Mouse (Mus musculus) ES-E14 (cell line): ENCODE results near the gene Klhl18.

Experiments used
- CHD2 ChIP-seq: IDR thresholded peaks from 2 replicates; pipeline ENCODE4 v1.6.1; 2014; ENCODE audit warnings: mild to moderate bottlenecking, low read depth, low read length, inconsistent platforms
- HCFC1 ChIP-seq: IDR thresholded peaks from 2 replicates; pipeline ENCODE4 v1.6.1; 2012; ENCODE audit warnings: low read length, inconsistent platforms, borderline replicate concordance; ENCODE audit not compliant: insufficient read depth
- MAFK ChIP-seq: IDR thresholded peaks from 2 replicates; pipeline ENCODE4 v1.6.1; 2014; ENCODE audit warnings: mild to moderate bottlenecking, low read depth, low read length, inconsistent platforms; ENCODE audit not compliant: insufficient read depth
- ZC3H11A ChIP-seq: IDR thresholded peaks from 2 replicates; pipeline ENCODE4 v1.6.1; 2012; ENCODE audit warnings: low read depth, mild to moderate bottlenecking, inconsistent platforms, low read length, borderline replicate concordance
- ZNF384 ChIP-seq: IDR thresholded peaks from 2 replicates; pipeline ENCODE4 v1.6.1; 2012; ENCODE audit warnings: low read depth, low read length, inconsistent platforms

DNA sequence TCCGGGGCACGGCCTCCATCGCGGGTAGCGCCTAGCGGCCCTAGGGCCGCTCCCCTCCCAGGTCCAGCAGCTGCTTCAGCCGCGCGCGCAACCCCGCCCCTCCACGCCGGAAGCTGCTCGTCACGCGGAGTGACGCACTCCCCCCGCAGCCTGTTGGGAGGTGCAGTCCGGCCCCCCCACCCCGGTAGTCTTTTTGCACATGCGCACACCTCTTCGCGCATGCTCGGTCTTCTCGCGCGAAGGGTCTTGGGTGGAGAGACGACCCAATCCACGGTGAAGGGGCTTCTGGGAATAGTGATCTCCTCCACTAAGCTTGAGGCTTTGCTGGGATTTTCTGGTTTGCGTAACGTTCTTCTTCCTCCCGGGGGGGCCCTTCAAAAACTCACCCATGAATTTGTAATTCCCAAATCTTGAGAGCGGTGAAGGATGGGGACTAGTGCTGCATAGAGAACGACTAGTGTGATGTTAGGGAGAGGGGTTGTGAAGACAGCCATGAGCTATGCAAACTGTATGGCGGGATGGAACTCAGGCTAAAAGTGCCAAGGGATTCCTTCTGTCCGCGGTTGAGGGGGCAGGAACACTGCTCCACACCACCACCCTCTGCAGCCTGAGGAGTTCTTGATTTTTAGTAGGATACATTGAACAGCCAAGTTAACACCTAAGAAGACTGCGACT is 68.3 kb downstream of the Klhl18 start, which contains the start of gene Ptpn23:
- TF ChIP-seq MAFK (no peak), CHD2 (peak; percentile 90), HCFC1 (peak; percentile 71; the same call in 1 of the 2 replicates), ZC3H11A (no peak), ZNF384 (no peak)
